Mouse (Mus musculus) liver, embryonic 14.5 days (tissue): ENCODE results near the gene Gm527. TPM values are rescaled to one million over a fixed set of nuclear protein-coding genes. Genes with fewer than 3 reads are reported as not detected.

Experiments
- ATAC-seq: fragments of 200-750 bp; cut with Nextera tagmentation; 2 replicates; pipeline ENCODE4 v1.8.0; 2017; ENCODE audit warnings: moderate number of reproducible peaks, mild to moderate bottlenecking, moderate library complexity; ENCODE audit not compliant: insufficient read depth
- DNase-seq, 3 experiments: peaks; one replicate each; pipeline ENCODE4 v3.0.0-alpha.2; 2012 to 2013; ENCODE audit warnings: low read depth in 3 of 3, low spot score in 3 of 3
- H3K27ac ChIP-seq: fragments of 300-500 bp; sonication (generic); 2 replicates; pipeline ENCODE4 v1.5.1; 2014; ENCODE audit warnings: moderate library complexity, mild to moderate bottlenecking, control low read depth, inconsistent platforms
- H3K27me3 ChIP-seq: fragments of 300-500 bp; sonication (generic); 2 replicates; pipeline ENCODE4 v1.6.1; 2014; ENCODE audit warnings: mild to moderate bottlenecking, low read length, moderate library complexity; ENCODE audit not compliant: control insufficient read depth, insufficient read depth
- H3K36me3 ChIP-seq: fragments of 300-500 bp; sonication (generic); replicated peaks from 2 replicates; pipeline ENCODE4 v1.6.1; 2014; ENCODE audit warnings: low read depth; ENCODE audit not compliant: control insufficient read depth, insufficient read depth
- H3K4me1 ChIP-seq, 2 experiments: fragments of 200-500 bp in 1 of 2; fragments of 300-500 bp in 1 of 2; sonication (generic) in 1 of 2; replicated peaks; 2 replicates each; pipeline ENCODE4 v1.6.1; 2012 to 2014; ENCODE audit warnings: antibody characterized with exemption in 1 of 2, inconsistent platforms in 1 of 2, low read length in 1 of 2; ENCODE audit not compliant: control insufficient read depth in 2 of 2, insufficient read depth in 2 of 2
- H3K4me2 ChIP-seq: fragments of 300-500 bp; sonication (generic); 2 replicates; pipeline ENCODE4 v1.6.1; 2014; ENCODE audit warnings: low read depth, mild to moderate bottlenecking, control low read depth, moderate library complexity
- H3K4me3 ChIP-seq, 2 experiments: fragments of 200-500 bp in 1 of 2; fragments of 300-500 bp in 1 of 2; sonication (generic) in 1 of 2; 2 replicates each; pipeline ENCODE4 v1.5.1; 2012 to 2014; ENCODE audit warnings: low read depth in 2 of 2, low read length in 2 of 2, mild to moderate bottlenecking in 2 of 2, control low read depth in 1 of 2, inconsistent platforms in 1 of 2, moderate library complexity in 1 of 2; ENCODE audit not compliant: insufficient read depth in 1 of 2
- H3K9ac ChIP-seq: fragments of 300-500 bp; sonication (generic); replicated peaks from 2 replicates; pipeline ENCODE4 v1.6.1; 2014; ENCODE audit warnings: mild to moderate bottlenecking, control low read depth, moderate library complexity
- H3K9me3 ChIP-seq: fragments of 300-500 bp; sonication (generic); 2 replicates; pipeline ENCODE4 v1.6.1; 2016; ENCODE audit warnings: low read length, mixed read lengths; ENCODE audit not compliant: control insufficient read depth
- CTCF ChIP-seq: IDR thresholded peaks from 2 replicates; pipeline ENCODE4 v1.5.1; 2016; ENCODE audit warnings: antibody characterized with exemption, low read depth, control low read depth
- EP300 ChIP-seq: IDR thresholded peaks from 2 replicates; pipeline ENCODE4 v1.6.1; 2016; ENCODE audit warnings: antibody characterized with exemption, low read depth
- WGBS: fragments of 180-500 bp; shearing (Covaris S2); extraction: QIAGEN DNeasy Blood & Tissue Kit; methylation state at CpG from one replicate; pipeline ENCODE4 v1.1.7; 2014; ENCODE audit not compliant: insufficient replicate concordance; 5-methylcytosine and 5-hydroxymethylcytosine counted together
- polyA plus RNA-seq, 2 experiments: library from polyadenylated mRNA; depleted of rRNA in 1 of 2; stranded (reverse) in 1 of 2; unstranded in 1 of 2; fragments of >200 nt; fragmentation: Nextera tagmentation in 1 of 2; extraction: Ambion mirVana in 1 of 2; gene quantifications; 2 replicates each; pipeline versions ENCODE4 v1.2.1 to v1.2.3; 2012 to 2014

Gm527 gene
- polyA plus RNA-seq, 2 experiments, result 0.17 to 0.42 TPM

DNA sequence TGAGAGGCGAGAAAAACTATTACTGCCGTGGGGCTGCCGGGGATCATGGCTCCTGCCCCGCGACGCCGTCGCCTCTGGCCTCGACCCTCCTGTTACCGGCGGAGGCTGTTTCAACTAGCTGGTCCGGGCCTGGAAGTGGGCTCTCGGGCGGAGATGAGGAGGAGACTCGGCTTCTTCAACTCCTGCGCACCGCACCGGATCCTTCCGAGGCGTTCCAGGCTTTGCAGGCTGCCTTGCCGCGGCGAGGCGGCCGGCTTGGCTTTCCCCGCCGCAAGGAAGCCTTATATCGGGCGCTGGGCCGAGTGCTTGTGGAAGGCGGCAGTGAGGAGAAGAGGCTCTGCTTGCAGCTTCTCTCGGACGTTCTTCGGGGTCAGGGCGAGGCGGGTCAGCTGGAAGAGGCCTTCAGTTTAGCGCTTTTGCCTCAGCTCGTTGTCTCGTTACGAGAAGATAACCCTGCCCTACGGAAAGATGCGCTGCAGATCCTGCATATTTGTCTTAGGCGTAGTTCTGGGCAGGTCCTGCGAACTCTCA, 48.5 kb downstream of the Gm527 start:
- Histone ChIP-seq H3K4me3 (peak overlapping the region; percentile 72 to 85), H3K4me1 (peaks cover 8 to 14% of the 10 kb centered on the region in 2 experiments), H3K9ac (peak overlapping the region; percentile 86), H3K27me3 (no peaks in the 10 kb centered on the region), H3K9me3 (no peaks in the 10 kb centered on the region), H3K4me2 (peak overlapping the region; percentile 94), H3K36me3 (no peaks in the 10 kb centered on the region; the same call in 1 of the 2 replicates), H3K27ac (peak overlapping the region; percentile 24; the same call in 1 of the 2 replicates)
- DNase-seq, result peak in 1 of 3 experiments; percentile 39
- ATAC-seq, result peak; percentile 17
- no peak for TF ChIP-seq EP300
- TF ChIP-seq CTCF, result no peak
- WGBS, result under 1% methylated on average over 44 of the region's 44 CpGs

DNA sequence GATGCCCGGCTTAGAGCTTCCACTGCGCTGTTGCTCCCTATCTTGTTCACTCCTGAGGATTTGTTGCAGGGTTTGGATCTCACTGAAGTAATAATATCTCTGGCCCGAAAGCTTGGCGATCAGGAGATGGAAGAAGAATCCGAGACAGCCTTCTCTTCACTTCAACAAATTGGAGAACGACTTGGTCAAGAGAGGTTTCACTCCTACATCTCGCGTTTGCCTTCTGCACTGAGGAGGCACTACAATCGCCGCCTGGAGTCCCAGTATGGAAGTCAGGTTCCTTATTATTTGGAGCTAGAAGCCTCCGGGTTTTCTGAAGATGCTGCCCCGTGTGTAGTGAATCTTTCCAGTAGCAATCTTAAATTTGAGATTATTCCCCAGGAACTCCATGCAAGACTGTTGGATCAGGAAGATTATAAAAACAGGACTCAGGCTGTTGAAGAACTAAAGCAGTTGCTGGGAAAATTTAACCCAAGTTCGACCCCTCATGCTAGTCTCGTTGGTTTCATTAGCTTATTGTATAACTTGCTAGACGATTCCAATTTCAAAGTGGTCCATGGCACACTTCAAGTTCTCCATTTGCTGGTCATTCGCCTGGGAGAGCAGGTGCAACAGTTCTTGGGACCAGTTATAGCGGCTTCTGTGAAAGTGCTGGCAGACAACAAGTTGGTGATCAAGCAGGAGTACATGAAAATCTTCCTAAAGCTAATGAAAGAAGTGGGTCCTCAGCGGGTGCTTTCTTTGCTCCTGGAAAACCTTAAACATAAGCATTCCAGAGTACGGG, 49.1 kb downstream of the Gm527 start:
- peak overlapping the region; percentile 86 for H3K9ac ChIP-seq
- peak overlapping the region; percentile 72 to 85 for H3K4me3 ChIP-seq
- no peaks in the 10 kb centered on the region for H3K9me3 ChIP-seq
- peak overlapping the region; percentile 24 for H3K27ac ChIP-seq
- H3K36me3 ChIP-seq, result no peaks in the 10 kb centered on the region; the same call in 1 of the 2 replicates
- peak overlapping the region; percentile 94 for H3K4me2 ChIP-seq
- H3K4me1 ChIP-seq, result peaks cover 8 to 15% of the 10 kb centered on the region in 2 experiments
- ATAC-seq (no peak), DNase-seq (peak in 1 of 3 experiments; percentile 13)
- WGBS, result 3% methylated on average over 19 of the region's 19 CpGs
- TF ChIP-seq EP300 (no peak), CTCF (0 out of 2 replicates have a peak, but pooled peaks have one; percentile 4)
- H3K27me3 ChIP-seq, result no peaks in the 10 kb centered on the region

DNA sequence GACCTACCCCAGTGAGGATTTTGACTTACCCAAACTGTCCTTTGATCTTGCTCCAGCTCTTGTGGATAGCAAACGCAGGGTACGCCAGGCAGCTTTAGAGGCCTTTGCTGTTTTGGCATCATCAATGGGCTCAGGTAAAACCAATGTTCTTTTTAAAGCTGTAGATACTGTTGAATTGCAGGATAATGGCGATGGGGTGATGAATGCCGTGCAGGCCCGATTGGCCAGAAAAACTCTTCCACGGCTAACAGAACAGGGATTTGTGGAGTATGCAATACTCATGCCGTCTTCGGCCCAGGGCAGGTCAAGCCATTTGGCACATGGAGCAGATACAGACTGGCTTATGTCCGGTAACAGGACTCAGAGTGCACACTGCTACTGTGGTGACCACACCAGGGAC, 49.8 kb downstream of the Gm527 start:
- Histone ChIP-seq H3K9me3 (no peaks in the 10 kb centered on the region), H3K27ac (peak overlapping the region; percentile 40; the same call in 1 of the 2 replicates), H3K4me2 (peak overlapping the region; percentile 94), H3K9ac (peak overlapping the region; percentile 86), H3K4me1 (peaks cover 12 to 17% of the 10 kb centered on the region in 2 experiments), H3K36me3 (no peaks in the 10 kb centered on the region; the same call in 1 of the 2 replicates), H3K27me3 (no peaks in the 10 kb centered on the region), H3K4me3 (peak overlapping the region; percentile 72 to 85)
- no peak for TF ChIP-seq EP300
- no peak for TF ChIP-seq CTCF
- ATAC-seq, result no peak
- WGBS, result 2% methylated on average over 9 of the region's 9 CpGs
- no peak for DNase-seq

DNA sequence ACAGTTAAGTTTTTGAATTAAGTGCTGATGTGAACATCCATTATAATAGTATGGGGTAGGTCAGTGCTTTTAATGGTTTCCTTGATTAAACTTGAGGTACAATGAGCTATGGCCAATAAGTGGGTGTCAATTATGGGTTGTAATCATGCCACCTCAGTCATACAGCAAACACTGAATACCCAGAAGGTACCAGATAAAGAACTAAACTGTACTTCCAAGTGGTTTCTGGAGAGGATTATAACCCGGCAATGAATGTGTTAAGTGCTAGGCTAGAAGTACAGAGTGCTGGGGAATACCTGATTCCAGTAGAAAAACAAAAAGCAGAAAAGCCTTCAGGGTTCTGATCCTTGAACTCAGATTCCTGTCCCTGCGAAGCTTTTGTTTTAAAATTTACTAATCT, 50.4 kb downstream of the Gm527 start:
- TF ChIP-seq CTCF, result no peak
- peak; percentile 55 for TF ChIP-seq EP300
- Histone ChIP-seq H3K9ac (peak overlapping the region; percentile 86), H3K36me3 (no peaks in the 10 kb centered on the region; the same call in 1 of the 2 replicates), H3K27me3 (no peaks in the 10 kb centered on the region), H3K4me3 (peak overlapping the region; percentile 72 to 85), H3K9me3 (no peaks in the 10 kb centered on the region), H3K4me1 (peaks cover 12 to 17% of the 10 kb centered on the region in 2 experiments), H3K27ac (0 out of 2 replicates have a peak overlapping the region, but pooled peaks have one; percentile 7), H3K4me2 (peak overlapping the region; percentile 94)
- DNase-seq (peak in 2 of 3 experiments; percentile 43 to 51), ATAC-seq (no peak)
- 3% methylated on average over 2 of the region's 2 CpGs for WGBS

DNA sequence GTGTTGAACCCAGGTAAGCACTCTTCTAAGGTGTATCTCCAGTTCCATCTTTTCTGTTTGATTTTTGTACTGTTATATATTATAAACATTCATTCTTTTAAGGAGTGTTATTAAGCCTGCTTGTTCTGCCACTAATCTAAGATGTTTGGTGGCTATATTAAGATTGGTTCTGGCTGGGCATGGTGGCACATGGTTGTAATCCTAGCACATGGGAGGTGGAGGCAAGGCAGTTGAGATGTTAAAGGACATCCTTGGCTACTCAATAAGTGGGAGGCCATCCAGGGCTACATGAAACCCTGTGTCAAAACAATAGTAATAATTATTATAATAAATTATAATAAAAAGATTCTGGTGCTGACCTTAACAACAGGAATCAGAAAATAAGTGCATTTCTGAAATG, 53.7 kb downstream of the Gm527 start:
- Histone ChIP-seq H3K36me3 (no peaks in the 10 kb centered on the region; the same call in 1 of the 2 replicates), H3K9me3 (no peaks in the 10 kb centered on the region), H3K4me3 (no peak overlapping the region), H3K4me2 (peak overlapping the region; percentile 69), H3K9ac (no peak overlapping the region), H3K27me3 (no peaks in the 10 kb centered on the region), H3K4me1 (peaks cover 12 to 15% of the 10 kb centered on the region in 2 experiments), H3K27ac (no peak overlapping the region)
- TF ChIP-seq CTCF (no peak), EP300 (no peak)
- DNase-seq, result no peak
- ATAC-seq, result no peak
